Mouse (Mus musculus): ENCODE results near the gene Calml4. TPM values are rescaled to one million over a fixed set of nuclear protein-coding genes. Genes with fewer than 3 reads are reported as not detected.
A peak's percentile ranks its signal among the peaks of the same experiment; 100 is the strongest.
"Not testable (repeated sequence)": the region's sequence is repeated elsewhere in the genome, so short reads cannot be mapped to it uniquely, and the experiment has no call there.

The Calml4 gene
- total RNA-seq, 4 experiments from 2014 or later, result 0.44 to 2.5 (median 1.5) TPM

GRCm38 (mm10) chr9:62834906-62835305, 23.0 kb upstream of the Calml4 start:
- no peak for DNase-seq (ENCODE audit: low spot score)

GRCm38 (mm10) chr9:62835705-62836446, 22.0 kb upstream of the Calml4 start:
- DNase-seq (ENCODE audit: low spot score), result no peak

GRCm38 (mm10) chr9:62837611-62838010, 20.3 kb upstream of the Calml4 start:
- no peak for DNase-seq (ENCODE audit: low spot score)

- DNase-seq (ENCODE audit: low spot score), result no peak
These were observed 19.8 kb upstream of the Calml4 start for GRCm38 (mm10) chr9:62838146-62838505.

- peak; percentile 74 for DNase-seq (ENCODE audit: low spot score)
These were observed 19.2 kb upstream of the Calml4 start, which contains the start of gene Cln6 for GRCm38 (mm10) chr9:62838506-62839171. TSS of gene Cln6 (plus strand) at chr9:62838785.

- no peak for DNase-seq (ENCODE audit: low spot score)
These were observed 18.6 kb upstream of the Calml4 start for GRCm38 (mm10) chr9:62839172-62839770.

- no peak for DNase-seq (ENCODE audit: low spot score)
These were observed 14.4 kb upstream of the Calml4 start for GRCm38 (mm10) chr9:62843356-62844024.

GRCm38 (mm10) chr9:62844461-62844860, 13.4 kb upstream of the Calml4 start:
- no peak for DNase-seq (ENCODE audit: low spot score)

GRCm38 (mm10) chr9:62847694-62848093, 10.2 kb upstream of the Calml4 start:
- DNase-seq (ENCODE audit: low spot score), result peak; percentile 89

- DNase-seq (ENCODE audit: low spot score), result no peak
These were observed 9.2 kb upstream of the Calml4 start for GRCm38 (mm10) chr9:62848641-62849040.

GRCm38 (mm10) chr9:62851571-62851970, 6.3 kb upstream of the Calml4 start:
- no peak for DNase-seq (ENCODE audit: low spot score)

GRCm38 (mm10) chr9:62854483-62854882, 3.4 kb upstream of the Calml4 start:
- no peak for DNase-seq (ENCODE audit: low spot score)

GRCm38 (mm10) chr9:62857216-62857615, 664 bp upstream of the Calml4 start:
- peak; percentile 45 for DNase-seq (ENCODE audit: low spot score)

- no peak for DNase-seq (ENCODE audit: low spot score)
These were observed 563 bp downstream of the Calml4 start for GRCm38 (mm10) chr9:62858266-62859019.

GRCm38 (mm10) chr9:62860102-62860501, 2.2 kb downstream of the Calml4 start:
- DNase-seq (ENCODE audit: low spot score), result not testable (repeated sequence)

GRCm38 (mm10) chr9:62860866-62861265, 3.0 kb downstream of the Calml4 start:
- no peak for DNase-seq (ENCODE audit: low spot score)

- DNase-seq (ENCODE audit: low spot score), result not testable (repeated sequence)
These were observed 11.4 kb downstream of the Calml4 start for GRCm38 (mm10) chr9:62869236-62869635.

- no peak for DNase-seq (ENCODE audit: low spot score)
These were observed 12.8 kb downstream of the Calml4 start for GRCm38 (mm10) chr9:62870728-62871127.

GRCm38 (mm10) chr9:62876966-62877616, 19.2 kb downstream of the Calml4 start:
- DNase-seq (ENCODE audit: low spot score), result no peak

- DNase-seq (ENCODE audit: low spot score), result no peak
These were observed 19.9 kb downstream of the Calml4 start for GRCm38 (mm10) chr9:62877825-62878224.

GRCm38 (mm10) chr9:62881871-62882270, 24.0 kb downstream of the Calml4 start:
- DNase-seq (ENCODE audit: low spot score), result peak; percentile 66

Measured in heart, adult 8-10 months (tissue).